Mouse (Mus musculus) kidney, adult 8-10 months (tissue): ENCODE results near the gene Sp6.

Source experiments
- DNase-seq, 2 experiments: peaks; one replicate each; pipeline ENCODE4 v3.0.0; 2022

Sp6 gene

DNA sequence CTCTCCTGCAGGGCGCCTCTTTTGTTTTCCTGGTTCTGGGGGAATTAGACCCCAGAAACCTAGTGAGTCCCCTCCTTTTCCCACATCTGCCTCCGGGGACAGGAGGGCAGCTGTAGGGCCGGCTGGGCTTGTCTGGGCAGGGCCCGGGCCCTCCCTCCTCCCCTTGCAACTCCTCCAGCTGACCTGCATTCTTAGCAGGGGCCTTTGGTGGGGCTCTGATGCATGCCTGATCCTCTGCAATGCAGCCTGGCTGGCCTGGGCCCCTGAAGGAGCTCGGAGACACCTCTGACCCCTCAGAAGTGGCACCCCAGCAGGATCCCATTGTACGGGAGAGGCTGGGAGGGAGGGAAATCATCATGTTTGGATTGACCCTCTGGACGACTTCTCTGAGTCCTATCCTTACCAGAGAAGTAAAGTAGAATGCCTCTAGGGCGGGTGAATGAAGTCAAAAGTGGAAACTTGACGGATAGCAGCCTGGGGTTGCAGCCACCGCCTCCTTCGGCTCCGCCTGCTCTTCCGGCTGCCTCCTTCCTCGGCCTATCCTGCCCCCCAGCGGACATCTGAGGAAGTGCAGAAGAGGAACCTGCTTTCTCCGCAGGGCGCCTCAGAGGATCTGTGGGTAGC is 12.6 kb downstream of the Sp6 start:
- peak; percentile 79 to 90 for DNase-seq

DNA sequence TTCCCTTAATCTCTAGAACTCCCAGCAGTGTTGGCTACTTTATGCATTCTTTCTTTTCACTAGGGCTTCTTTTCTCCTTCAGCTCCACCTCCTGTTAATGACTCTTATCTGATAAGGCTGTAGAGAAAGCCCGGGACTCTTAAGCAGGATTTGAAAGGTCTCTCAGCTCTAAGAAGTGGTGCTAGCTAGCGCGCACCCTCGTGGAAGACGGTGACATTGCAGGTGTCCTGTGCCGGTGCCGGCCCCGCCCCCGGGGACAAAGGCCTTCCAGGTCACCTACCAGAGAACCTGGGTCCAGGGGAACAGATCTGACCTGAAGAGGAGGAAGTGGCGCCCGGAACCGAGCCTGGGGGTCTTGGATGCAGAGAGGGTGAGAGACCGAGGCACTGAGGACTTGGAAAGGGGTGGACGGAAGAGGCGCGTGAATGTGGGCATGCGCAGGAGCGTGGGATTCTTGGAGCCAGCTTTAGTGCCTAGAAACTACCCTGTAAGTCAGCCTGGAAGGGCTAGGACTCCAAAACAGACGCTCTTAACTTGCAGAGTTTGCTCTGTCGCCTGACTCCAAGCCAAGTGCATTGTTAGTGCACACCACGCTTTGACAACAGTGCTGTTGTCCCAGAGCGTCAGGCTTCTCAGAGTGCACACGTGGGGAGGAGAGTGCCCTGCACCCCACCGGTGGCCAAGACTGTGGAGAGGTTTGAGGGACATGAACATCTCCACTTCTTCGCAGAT is 16.7 kb downstream of the Sp6 start, which contains the start of gene Scrn2:
TSS of gene Scrn2 (plus strand) at position 253 of the 732 bp plus-strand sequence.
- peak; percentile 87 to 94 for DNase-seq

DNA sequence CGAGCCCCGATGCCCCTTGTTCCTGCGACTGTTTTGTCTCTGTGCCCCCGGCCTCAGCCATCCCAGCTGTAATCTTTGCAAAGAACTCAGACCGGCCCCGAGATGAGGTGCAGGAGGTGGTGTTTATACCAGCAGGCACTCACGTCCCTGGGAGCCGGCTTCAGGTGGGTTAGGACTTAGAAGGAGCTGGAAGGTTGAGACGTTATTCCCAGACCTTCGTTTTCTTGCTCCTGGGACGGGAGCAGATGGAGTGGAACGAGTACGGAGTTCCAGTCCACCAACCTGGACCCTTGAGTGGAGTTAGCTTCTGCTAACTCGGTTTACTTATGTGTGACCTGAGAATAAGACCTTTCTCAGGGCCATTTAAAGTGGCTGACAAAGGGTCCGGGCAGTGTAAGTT is 17.2 kb downstream of the Sp6 start:
- DNase-seq, result peak; percentile 41 to 57

DNA sequence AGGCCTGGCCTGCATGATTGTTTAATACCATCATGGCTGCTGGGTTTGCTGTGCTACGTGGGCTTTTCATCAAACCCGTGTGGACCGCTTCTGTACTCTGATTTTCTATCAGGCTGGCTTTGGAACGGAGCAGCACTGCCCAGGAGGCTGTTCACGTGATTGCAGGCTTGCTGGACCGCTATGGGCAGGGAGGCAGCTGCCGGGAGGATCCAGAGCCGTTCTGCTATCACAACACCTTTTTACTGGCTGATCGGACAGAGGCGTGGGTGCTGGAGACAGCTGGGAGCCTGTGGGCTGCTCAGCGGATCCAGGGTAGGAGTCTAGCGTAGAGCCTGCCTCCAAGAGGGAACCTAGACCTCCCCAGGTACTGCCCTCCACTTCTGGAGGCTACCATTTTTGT is 18.8 kb downstream of the Sp6 start:
- peak; percentile 41 to 48 for DNase-seq

DNA sequence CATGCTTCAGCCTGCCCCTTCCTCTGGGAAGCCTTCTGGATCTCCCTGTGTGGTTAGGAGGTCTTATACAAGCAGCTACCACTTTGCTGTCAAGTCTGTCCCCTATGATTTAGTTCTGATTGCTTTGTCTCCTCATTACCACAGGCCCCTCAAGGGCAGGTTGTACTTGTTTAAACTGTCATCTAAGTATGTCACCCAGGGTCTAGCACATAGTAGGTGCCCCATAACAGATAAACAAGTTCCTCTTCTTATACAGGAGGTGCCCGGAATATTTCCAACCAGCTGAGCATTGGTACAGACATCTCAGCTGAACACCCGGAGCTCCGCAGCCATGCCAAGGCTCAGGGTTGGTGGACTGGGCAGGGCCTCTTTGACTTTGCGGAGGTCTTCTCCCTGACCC is 19.3 kb downstream of the Sp6 start:
- no peak for DNase-seq

DNA sequence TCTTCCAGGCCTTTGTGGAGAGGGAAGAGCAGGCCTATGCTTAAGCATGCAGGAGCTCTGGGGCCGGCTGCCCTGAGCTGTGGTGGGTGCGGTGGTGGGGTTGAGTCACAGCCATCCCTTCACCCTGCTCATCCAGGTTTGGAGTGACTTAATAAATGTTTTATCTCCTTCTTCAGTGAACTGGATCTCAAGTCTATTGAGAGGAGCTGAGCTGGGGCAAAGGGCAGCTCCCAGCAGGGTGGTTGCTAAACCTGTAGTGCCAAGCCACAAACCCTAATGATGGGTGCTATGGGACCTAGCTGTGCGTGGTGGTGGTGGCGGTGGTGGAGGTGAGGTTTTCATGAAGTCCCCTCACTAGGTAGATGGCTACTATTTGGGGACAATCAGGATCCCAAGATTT is 20.6 kb downstream of the Sp6 start:
- peak in 1 of 2 experiments; percentile 35 for DNase-seq

DNA sequence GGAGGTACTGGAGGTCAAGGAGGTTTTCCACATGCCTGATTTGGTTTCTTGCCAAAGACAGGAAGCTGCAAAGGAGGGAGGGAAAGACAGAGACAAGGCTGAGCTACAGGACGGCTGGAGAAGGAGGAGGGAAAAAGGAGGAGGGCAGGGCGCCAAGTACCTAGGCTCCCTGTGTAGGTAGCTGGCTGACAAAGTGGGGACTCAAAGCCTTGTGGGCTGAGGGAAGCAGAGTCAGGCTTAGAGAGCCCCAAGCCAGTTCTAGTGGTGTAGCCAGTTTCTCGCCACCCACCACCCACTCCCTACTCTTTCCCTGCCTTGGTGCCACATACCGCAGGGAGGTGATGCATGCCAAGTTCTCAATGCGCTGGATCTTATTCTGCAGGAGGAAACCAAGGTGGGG is 22.9 kb downstream of the Sp6 start:
- DNase-seq, result peak; percentile 76 to 77

DNA sequence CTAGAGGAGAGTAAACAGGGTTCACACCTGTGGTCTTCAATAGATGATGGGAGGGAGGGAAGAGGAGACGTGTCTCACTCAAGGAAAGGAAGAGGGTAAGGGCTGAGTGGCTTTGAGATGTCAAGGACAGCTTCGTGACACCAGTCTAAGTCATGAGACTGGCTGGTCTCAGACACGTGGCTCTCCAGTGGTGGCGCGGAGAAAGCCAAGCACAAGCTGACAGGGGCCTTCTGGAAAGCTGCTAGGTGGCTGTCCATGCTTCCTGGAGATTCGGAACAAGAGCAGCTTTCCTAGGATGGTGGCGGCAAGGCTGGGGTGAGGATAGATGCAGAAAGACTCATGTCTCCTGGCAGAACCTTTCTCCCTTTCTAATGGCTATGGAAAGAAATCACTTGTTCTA is 25.7 kb downstream of the Sp6 start:
- no peak for DNase-seq

DNA sequence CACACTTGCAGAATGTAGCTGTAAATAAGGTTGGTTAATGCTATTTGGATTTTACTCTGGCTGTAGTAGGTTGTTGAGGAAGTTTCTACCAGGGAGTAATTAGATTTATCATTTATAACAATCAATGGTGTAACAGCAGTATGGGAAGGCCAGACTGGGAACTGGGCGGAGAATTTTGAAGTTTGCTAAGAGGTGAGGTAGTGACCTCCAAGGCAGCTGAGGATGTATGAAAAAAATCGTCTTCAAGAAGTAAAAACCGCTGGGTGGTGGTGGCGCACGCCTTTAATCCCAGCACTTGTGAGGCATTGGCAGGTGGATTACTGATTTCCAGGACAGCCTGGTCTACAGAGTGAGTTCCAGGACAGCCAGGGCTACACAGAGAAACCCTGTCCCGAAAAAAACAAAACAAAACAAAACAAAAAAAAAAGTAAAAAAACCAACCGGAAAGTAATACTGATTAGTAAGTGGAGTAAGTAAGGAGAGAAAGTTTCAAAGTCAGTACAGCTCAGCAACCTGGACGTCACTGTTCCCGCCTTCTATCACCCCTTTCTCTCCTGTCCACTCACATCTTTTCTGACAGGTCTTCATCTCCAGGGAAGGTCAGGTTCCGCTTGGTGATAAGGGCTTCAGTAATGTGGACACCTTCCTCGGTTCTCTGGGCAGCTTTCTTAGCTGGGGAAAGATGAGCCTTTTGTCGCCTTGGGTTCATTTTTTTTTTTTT is 27.3 kb downstream of the Sp6 start:
- no peak for DNase-seq

DNA sequence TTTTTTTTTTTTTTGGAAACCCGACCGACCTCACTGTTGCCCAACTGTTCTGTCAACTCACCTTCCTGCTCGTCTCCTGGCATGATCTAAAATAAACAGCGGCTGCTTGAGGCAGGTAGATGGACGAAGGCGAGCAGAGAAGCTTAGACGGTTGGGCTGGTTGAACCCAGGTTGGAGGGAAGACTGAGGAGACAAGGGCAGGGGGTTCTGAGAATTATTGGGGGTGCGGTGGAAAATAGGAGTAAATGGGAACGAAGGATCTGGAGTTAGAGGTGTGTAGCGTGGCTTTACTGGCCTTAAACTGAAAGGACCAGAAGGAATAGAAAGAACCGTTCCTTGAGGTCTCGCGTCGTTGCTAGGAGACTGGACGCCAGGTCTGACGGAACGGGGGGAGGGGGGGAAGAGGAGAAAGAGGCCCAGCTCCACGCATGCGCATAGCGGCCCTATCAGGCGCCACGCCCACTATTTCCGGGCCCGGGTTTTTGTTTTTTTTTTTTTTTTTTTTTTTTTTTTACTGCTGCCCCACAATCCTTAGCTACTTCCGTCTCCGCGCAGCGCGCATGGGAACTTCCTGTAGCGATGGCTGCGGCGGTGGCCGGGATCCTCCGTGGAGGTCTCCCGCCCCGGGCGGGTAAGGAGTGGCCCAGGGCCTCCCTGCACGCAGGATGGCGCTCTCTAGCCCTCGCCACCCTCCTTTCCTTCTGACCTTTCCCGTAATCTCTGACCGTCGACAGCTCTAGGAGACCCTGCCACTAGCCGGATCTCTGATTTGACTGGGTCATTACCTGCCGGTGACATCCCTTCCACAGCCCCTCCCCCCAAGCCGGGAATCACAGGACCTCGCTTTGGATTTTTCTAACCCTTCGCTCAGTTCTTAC is 28.1 kb downstream of the Sp6 start, which contains the start of the genes Lrrc46 and Mrpl10:
TSS of gene Lrrc46 (minus strand) at position 386 of the 878 bp plus-strand sequence.
TSS of gene Mrpl10 (plus strand) at position 539 of the 878 bp plus-strand sequence.
- peak; percentile 73 to 85 for DNase-seq

DNA sequence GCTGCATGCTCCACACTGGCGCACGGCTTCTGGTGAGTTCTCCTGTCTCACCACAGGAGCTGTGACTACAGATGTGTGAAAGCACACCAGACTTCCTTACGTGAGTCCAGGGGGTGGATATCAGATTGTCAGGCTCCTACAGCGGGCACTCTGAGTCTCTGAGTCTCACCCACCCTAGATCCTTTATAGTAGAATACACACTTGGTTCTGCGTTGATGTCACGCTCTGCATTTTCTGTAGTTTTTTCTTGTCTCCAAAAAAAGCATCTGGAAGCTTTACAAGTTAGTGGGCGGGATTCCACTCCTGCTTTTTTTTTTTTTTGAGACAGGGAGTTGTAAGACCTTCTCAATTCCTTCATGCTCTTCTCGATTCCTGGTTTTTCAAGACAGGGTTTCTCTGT is 31.7 kb downstream of the Sp6 start:
- DNase-seq, result no peak

DNA sequence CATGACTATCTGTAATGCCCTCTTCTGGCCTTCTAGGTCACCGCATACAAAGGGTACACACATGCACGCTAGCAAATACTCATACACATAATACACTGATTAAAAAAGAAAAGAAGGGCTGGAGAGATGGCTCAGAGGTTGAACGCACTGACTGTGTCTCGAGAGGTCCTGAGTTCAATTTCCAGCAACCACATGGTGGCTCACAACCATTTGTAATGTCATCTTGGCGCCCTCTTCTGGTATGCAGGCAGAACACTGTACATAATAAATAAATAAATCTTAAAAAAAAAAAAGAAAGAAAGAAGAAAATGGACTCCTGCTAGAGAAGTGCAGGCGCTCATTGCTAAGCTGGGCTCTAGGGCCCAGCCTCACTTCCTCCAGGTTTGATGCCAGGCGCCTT is 32.7 kb downstream of the Sp6 start:
- no peak for DNase-seq

DNA sequence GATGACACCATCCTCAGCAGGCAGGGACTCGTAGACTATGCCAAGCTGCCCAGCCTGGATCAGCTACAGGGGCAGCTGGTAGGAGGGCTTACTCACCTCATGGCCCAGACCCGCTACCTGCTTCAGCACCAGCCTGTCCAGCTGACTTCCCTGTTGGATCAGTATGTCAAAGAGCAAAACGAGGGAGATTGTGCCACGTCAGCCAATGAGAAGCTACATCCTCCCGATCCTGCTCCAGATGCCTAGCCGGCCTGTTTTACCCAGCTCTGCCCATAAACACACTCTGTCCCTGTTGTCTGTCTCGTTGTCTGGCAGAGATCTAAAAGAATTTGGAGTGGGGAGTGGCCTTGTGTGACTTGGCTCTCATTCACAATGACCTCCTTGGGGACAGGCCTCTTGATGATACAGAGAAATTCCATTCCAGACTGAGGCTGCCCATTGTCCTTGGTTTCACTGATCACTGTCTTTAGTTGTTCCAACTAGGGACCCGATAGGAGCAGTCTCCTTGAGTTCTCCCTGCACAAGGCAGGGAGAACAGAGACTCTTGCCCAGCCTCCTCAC is 35.0 kb downstream of the Sp6 start:
- DNase-seq, result no peak

DNA sequence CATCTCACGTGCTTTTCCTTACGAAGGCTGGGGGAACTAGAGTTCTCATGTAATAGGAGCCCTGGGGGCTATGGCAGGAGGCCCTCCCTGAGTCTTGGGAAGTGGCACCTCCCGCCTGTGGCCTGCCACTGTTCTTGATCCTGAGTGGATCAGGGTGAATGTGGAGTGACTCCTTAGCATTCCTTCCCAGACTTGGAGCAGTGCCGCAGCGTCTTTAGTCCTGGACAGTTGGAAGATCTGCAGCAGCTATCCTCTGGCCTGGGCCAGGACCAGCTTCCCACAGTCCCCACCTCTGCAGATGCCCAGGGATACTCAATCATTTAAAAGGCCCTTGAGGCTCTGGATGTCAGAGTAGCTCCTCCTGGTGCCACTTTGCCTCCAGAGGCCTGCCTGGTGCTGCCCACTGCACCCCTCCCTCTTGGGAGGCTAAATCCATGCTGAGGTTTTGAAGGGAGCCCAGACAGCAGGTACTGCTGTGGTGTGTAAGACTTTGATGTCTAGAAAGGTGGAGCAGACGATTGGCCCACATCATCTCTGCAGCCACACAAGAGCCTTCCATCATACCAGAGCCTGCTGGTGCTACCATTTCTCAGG is 36.4 kb downstream of the Sp6 start:
- no peak for DNase-seq

DNA sequence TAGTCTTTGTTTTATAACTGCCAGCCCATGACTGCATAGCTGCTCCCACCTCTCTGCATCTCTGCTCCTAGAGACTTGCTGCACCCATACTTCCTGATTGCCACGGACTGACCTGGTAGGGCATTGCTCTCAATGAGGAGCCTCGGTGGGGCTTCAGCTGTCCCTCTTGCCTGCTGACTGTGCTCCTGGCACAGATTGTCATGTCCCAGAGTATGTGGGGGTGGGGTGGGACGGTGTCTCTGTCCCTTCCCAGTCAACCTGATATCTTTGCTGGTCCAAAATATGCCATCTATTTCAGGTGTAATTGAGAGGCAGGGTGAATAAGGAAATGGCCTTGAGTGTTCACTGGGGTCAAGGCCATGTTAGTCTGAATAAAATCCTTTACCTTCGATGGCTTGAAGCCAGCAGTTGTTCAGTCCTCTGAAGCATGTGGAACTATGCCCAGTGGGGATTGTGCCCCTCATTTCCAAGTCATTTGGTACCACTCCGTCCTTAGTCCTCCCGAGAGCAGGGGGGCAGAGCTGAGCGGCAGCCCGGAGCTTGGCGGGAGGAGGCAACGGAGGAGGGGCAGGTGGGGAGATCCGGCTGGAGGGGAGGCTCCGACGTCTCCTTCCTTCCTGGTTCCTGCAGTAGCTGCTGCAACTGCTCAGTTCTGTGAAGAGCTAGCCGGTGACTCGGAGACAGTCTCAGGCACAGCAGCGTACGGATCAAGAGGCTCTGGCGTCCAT is 37.2 kb downstream of the Sp6 start, which contains the start of gene Osbpl7:
TSS of gene Osbpl7 (plus strand) at position 413 of the 728 bp plus-strand sequence.
- DNase-seq, result peak; percentile 62 to 67

DNA sequence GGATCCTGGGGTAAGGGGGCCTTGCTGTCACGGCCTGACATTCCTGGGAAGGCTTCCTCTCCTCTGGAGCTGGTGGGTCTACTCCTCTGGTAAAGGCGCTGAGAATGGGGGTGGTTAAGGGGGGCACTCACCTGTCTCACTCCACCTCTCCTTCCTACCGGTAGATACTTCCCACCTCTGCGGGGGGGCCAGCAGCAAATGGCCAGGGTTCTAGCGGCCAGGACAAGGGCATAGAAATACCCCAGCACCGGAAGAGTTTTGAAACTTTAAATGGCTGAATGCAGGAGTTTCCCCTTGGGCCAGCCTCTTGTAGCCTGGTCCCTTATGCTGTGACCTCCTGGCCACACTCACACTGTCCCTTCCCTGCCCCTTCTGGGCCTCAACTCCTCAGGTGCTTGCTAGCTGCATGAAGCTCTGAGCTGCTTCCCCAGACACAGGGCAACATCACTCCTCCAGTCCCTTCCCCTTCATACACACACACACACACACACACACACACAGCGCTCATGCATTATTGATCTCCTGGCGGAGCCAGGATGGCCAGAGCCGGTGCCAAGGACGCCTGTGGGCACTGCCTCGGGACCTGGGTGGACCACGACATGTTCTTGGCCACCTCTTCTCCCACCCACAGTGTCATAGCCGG is 37.9 kb downstream of the Sp6 start:
- no peak for DNase-seq

DNA sequence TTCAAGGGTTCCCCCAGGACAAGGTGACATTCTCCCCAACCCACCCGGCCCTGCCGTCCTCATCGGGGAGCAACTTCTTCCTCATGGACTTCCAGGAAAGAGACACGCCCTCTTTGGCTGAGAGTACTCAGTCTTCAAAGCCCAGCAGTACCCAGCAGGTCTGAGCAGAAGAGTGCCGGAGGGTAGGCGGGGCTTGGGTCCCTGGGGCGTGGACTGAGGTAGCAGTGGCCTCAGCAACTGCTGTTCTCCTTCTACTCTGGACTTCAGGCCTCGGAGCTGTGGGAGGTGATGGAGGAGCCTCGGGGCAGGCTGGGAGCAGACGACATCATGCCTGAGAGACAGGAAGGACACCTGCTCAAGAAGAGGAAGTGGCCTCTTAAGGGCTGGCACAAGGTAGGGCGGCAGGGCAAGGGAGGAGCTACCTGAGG is 39.0 kb downstream of the Sp6 start:
- peak; percentile 53 to 61 for DNase-seq

DNA sequence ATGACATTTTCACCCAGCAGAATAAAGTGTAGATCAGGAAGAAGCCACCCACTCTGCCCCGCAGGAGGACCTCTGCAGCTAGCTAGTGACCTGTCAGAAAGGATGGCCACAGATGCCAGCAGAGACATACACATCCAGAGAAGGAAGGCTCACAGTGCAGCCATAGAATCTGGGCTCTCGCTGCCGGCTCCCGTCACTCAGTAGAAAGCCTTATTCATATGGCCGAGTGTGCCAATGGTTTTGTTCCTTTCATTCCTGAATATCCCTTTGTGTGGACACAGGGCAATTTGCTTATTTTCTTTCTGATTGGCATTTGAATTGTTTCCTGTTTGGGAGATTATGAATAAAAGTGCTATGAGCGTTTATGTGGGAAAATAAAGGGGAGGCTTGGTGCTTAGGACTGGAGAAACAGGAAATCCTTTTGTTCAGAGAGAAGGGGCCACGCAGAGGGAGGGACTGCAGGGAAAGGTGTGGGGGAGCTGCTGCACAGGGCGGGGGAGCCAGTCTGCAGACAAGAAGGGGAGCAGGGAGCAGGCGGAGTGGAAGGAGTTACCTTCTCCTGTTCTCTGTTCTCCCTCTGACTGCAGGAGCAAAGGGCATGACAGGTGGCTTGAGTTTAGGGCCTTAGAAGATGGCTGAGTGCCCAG is 50.2 kb downstream of the Sp6 start:
- no peak for DNase-seq

DNA sequence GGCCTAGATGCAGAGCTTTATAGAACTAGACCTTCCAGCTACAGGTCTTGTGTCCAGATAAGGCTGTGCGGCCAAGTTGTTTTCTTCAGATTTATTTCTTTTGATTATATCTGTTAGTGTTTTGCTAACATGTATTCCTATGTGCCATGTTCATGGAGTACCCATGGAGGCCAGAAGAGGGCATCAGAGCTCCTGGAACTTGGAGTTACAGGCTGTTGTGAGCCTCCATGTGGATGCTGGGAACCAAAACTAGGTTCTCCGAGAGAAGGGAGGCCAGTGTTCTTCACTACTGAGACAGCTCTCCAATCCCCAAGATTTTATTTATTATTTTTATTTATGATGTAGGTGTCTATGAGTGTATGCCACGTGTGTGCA is 50.7 kb downstream of the Sp6 start:
- no peak for DNase-seq
